Mouse (Mus musculus) kidney, postnatal 10 days (tissue): ENCODE measurements around the gene Ipcef1.
A peak's percentile ranks its signal among the peaks of the same experiment; 100 is the strongest.
"Not testable (repeated sequence)": the region's sequence is repeated elsewhere in the genome, so short reads cannot be mapped to it uniquely, and the experiment has no call there.

Experiments
- DNase-seq: peaks from one replicate; pipeline ENCODE4 v3.0.0; 2021; ENCODE audit warnings: mixed read lengths

The Ipcef1 gene

DNA sequence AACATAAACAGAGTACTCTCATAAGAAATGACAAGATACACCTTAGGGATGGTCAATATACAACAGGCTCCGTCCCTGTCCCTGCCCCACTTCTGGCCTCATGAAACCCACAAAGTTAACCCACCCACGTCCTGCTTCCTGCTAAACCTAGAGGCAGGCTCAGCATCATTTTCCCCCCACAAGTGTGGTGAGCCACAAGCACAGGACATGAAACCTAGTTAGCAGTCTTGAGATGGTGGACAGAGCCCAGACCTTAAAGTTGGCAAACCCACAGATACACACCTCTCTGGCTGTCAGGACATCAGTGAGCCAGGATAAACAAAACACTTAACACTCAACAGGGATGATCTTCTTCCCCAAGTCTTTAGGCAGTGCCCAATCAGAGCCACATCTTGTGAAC lies 95.9 kb downstream of the Ipcef1 start:
- no peak for DNase-seq

DNA sequence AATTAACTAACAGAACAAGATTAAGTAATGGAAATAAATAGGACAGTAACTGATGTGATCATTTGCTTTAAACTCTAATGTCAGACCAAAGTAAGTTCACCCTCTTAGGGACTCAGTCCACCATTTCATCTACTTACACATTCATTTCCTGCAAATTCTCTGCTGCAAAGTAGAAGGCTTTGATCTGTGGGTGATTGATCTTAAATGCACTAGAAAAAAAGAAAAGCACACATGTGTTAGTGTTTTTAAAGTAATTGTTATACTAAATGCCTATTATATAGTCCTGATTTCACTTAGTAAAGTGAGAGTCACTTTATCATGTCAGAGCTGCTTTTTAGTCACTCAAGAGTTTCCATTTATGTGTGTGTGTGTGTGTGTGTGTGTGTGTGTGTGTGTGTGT lies 97.7 kb downstream of the Ipcef1 start:
- DNase-seq, result no peak

DNA sequence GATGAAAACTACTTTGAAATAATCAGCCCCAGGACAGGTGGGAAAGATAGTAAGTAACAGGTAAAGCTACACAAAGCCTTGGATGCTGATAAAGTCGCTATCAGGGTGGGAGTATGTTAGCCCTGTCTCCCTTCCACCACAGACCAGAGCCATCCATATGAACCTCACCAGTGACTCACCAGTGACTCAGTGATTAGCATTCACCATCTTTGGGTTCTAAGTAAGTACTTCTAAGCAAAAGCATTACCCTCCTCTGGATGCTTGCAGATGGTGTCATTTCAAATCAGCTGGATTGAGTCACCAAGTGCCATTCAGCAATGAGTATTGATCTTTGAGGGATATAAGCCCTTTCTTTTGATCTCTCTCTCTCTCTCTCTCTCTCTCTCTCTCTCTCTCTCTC lies 99.2 kb downstream of the Ipcef1 start:
- DNase-seq, result no peak

DNA sequence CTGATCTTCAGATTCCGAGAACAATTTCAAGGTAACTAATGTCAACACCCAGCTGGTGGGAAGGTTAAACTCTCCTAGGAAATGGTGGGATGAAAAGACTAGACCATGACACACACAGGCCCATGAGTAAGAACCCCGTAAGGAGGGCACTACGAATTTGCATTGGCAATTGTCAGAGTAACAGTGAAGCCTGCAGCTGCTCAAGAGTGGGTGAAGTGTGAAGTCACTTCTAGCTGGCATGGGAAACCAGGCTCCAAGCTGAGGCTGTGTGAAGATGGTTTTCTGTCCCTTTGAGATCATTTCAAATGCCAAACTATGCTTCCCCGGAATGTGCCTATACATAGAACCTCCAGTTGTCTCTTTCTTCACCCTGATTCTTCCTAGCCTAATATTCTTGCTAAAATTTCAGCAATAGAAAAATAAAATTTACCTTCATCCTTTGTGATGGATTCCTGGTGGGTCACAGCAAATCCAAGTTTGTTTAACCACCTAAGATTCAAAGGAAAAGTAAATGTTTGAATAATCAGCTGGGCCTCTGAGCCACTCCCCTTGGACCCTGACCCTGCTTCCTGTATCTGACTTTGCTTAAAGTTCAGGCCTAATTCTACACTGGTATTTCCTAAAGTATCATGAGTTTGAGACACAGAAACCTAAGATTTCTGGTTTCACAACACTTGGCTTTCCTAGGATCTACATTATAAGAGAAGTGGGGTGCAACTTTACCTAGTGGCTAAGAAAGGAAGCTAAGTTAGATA lies 115.4 kb downstream of the Ipcef1 start:
- no peak for DNase-seq

DNA sequence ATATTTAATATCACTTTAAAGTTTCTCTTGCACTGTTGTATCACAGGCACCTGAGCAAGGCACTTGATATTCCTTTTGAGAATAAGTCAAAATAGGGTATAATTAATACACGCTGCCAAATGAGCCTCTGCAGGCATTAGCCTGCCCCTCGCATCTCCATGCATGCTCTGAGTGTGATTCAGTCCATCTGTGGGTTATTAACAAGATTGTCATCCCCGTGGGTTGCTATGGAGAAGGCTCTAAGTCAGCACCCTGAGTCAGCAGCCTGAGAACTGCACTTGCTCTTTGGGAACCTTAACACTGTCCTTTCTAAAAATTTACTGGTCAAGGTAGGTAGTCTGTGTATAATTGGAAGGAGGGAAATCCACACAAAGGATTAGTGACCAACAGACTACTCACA lies 117.5 kb downstream of the Ipcef1 start:
- DNase-seq, result no peak

DNA sequence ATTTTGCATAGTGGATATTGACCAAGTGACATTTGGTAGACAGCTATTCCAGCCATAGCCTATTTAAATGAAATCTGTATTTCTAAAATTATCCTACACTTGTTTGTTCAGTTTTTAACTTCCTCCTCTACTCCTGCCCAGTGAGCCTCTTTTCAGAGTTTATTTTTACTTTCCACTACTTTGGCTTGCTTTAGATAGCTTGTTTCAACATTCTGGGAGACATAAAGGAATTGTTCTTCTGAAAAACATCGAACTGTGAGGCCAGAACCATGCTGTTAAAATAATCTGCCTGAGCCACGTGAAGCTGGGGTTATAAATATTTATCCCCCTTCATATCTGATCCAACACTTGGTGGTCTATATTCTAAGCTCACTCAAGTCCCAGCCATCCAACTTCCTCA lies 121.4 kb downstream of the Ipcef1 start:
- no peak for DNase-seq

DNA sequence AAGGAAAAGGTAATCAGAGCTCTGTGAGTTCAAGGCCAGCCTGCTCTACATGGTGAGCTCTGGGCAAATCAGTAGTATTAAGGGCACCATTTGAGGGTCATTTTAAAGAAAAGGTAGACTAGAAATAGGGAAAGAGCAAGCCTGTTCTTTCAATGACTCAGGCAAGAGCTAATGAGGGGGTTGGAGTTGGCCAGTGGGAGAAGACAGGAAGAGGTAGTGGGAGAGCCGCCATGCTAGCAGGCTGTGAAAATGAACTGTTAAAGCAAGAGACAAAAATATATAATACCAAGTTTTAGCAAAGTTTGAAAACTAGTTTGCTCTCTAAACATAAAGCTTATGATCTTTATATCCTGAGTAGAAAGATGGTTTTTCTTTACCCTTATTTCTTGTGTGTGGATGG lies 121.9 kb downstream of the Ipcef1 start:
- DNase-seq, result no peak

DNA sequence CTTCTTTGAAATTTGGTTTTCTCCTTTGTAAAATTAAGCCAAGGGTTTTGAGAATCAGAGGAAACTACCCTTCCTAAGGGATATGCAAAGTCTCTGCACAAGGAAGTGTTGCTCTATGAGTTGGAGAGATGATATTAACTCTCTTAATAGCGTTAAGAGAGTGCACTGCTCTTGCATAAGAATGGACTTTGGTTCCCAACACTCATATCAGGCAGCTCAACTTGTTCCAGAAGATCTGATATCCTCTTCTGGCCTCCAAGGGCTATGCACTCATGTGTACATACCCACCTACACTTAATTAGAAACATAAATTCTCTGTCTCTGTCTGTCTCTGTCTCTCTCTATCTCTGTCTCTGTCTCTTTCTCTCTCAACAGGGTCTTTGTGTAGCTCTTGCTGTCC lies 123.4 kb downstream of the Ipcef1 start:
- no peak for DNase-seq

DNA sequence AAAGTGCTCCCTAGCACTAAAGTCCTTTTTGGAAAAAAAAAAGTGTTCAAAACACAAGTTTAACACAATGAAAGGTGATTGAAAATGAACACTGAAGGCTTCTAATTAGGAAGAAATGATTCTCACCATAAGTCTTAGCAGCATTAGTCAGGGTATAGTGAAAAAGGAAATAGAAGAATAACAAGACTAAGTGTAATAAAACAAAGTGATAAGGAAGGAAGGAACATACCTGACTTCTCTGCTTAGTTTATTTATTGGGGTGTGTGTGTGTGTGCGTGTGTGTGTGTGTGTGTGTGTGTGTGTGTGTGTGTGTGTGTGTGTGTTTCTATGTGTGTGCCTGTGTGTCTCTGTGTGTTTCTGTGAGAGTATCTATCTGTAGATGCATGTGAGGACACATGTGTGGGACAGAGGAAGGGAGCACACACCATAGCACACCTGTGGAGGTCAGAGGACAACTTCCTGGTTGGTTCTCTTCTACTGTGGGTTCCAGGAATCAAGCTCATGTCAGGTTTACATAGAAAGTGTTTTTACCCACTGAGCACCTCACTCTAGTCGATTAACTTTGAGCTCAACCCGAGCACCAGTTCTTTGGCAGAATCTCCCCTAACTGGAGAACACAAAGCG lies 124.6 kb downstream of the Ipcef1 start:
- no peak for DNase-seq

DNA sequence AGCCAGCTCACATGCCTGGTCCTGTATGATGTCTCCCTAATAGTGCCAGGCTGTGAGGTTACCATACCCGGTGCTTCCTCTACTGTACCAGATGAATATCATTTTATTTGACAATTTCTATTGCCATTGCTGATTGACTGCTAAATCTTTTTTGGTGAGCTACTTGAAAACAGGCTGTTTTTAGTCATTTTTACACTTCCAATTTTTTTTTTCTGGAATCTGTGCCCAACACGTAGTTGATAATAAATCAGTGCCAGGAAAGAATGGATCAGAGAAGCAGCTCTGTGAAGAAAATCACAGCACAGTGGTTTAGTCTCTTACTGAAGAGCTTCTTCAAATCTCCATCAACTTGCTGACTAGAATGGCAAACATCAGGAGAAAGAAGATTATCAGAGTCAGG lies 125.6 kb downstream of the Ipcef1 start:
- no peak for DNase-seq

DNA sequence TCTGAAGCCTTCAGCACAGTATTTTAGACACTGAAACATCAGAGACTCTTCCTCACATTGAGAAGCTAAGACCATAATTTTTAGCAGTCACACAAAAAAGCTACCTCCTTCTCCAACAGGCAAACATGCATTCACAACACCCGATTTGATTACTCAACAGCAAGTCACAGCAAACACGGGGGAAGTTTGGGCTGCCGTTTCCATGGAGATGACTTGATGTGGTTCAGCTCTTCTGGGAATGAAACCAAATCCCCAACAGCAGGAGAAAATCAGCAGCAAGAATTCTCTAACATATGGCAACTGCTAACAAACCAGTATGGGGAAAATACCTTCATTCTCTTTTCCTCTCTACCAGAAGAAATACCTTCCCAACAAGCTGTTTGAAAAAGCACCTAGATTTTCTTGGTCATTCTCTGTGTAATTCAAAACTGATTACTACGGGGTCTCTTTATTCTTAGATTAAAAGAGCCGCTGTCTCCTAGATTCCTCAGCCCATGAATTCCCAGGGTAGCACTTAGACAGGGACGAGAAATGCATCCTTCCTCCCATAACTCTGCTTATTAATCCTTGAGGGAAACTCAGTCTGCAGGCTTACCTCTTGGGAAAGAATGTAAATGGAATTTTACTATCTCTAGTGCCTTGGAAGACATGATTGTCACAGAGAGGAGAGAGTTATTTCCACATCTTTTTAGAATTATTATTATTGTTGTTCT lies 135.6 kb downstream of the Ipcef1 start:
- DNase-seq, result peak; percentile 64

DNA sequence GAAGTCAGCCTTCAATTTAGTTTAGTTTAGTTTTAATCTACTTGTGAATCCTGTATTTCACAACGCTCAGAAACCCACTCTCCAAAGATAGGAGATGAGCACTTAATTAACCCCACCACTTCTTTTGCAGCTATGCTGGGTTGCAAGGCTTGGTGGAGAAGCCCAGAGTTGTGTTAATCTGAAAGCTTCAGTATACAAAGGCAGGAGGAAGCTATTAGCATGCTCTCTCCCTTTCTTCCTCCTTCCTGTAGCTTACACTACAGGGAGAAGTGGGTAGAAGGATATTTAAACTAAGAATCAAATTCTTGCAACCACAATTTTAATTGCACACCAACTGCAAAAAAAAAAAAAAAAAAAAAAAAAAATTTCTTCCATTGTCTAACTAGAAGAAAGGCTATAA lies 136.3 kb downstream of the Ipcef1 start:
- no peak for DNase-seq

DNA sequence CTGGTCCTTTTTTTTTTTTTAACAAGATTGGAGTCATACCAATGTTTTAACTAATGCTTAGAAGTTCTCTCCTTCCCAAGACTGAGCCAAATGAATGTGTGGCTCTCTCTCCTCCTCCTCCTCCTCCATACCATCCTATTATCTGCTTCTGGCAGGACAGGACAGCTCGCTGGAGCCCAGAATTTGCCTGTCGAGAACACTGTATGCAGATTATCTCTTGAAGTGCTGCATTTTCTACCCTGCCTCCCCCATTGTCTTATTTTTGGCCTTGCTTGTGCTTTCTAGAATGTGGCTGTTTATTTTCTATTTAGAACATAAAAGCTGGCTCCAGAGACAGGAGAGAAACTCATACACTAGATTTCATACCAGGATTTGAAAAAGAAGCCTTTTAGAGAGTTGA lies 142.5 kb downstream of the Ipcef1 start:
- no peak for DNase-seq

DNA sequence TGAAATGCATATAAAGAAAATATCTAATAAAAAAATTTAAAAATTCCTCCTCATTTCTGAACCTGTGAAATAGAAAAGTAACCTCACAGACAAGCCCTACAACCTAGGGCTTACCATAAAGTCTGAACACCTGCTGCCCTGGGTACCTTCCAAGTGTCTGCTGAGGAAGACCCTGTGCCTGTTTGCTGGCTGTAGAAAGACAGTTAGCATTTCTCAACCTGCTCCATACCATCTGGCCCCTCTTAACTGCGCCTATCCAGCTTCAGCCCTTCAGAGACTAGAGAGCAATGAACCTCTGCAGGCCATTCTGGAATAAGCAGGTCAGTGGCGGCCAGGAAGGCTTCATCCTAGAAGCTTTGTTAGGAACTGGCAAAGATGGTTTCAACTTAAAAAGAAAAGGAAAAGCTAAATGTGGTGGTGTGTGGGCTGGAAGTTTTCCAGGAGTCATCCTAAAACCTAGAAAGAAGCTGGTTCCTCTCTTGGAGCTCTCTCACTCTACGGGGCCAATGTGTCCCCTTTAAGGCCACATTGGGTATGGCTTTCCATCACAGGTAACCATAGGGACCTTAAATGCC lies 150.4 kb downstream of the Ipcef1 start:
- DNase-seq, result no peak

DNA sequence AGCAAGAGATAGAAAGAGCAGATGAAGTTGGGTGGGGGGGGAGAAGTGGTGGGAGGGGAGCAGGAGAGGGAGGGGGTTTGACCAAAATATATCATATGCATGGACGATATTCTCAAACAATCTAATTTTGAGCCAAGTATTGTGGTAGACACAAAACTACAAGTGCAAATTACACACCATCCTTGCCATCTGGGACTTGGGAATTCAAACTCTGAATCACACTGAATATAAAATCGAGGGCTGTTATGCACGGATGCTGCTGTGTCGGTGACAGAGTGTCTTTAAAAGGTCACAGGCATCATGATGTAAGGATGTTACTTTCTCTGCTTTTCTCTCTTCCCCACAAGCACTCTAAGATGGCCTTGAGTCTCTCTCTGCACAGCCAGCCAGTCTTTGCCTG lies 152.2 kb downstream of the Ipcef1 start:
- DNase-seq, result no peak

DNA sequence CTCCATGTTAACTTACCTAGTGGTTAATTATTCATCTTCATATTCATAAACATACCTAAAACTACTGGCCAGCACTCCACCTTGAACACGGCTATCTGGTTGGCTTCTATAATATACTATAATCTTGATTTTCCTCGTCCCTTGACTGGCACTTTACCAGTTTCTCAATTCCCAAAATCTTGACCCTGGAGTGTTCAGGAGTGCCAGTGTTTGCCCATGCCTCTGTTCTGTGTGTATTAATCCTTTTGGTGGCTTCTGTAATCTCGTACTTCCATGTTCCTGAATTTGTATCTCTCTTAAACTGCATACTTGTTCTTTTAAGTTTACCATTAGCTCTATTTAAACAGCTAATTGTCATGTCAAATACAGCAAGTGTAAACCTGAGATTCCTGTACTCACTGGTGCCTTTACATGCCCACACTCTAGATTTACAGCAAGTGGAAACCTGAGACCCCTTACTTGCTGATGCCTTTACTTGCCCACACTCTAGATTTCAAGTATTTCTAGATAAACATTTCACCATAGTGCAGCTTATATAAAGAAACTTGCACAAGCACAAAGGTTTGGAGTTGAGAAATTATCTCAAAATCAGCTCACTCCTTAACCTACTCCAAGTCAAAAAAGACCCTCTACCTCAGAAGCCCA lies 155.5 kb downstream of the Ipcef1 start:
- no peak for DNase-seq

DNA sequence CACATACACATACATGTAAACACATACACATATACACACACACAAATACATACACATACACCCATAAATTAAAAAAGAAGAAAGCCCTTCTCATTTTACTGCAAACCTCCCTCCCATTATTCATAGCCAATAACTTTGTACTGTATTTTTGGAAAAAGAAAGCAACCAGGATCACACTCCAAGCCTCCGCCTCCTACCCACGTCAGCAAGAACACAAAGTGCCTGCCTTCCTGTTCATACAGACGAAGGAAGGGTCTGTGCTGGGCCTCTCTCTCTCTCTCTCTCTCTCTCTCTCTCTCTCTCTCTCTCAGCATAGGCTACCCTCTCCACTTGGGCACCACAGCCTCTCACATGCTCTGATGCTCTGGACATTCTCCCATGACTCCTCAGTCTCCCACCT lies 156.5 kb downstream of the Ipcef1 start:
- no peak for DNase-seq

DNA sequence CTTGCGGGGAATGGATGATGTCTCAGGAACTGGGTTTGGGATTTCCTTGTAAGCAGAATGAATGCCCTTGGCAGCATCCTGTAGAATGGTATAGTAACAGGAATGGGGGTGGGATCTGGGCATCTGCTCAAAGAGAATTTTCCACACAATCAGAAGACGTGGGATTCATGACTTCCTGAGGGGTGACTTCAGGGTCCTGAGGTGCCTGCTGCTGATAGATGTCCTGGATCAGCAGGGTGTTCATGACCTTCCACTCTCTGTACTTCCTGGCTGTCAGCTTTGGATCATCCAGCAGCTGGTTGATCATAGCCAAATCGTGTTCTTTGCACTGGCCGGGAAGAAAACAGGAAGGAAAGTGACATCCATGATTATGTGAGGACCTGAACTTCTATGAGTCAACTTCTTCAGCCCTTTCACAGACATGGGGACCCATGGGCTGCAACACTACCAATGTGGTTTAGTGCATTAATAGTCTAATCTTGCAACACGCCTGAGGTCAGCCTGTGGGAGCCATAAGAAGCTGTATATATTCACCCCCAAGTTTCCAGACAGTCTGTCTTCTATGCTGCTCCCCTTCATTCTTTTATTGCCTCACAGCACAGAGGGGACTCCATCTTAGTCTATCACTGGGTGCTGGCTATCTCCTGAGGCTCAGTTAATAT lies 161.8 kb downstream of the Ipcef1 start:
- peak; percentile 23 for DNase-seq

DNA sequence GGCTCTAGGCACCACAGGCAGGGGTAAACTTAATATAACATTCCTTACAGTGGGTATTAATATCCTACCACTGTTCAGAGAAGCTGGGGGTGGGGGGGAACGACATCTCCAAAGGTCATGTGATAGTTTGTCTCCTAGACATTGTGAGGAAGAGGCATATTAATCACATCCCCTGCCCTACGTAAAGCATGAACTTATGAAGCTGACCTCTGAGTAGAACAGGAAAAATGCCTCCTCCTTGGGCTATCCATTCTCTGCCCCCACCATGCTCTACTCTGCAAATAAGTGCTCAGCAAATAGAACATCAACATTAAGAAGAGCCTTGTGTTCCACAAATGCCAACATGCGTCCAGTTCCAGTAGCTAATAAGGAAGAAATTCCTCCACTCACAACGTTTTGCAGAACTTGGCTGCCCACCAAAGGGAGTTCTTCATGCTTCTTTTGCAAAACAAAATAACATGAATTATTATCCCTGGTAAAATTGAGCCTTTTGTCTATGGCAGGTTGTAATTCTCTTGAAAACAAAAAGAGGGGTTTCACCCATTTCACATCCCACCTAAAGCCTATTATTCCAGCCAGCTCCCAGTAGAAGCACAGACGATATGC lies 162.5 kb downstream of the Ipcef1 start:
- peak; percentile 44 for DNase-seq

DNA sequence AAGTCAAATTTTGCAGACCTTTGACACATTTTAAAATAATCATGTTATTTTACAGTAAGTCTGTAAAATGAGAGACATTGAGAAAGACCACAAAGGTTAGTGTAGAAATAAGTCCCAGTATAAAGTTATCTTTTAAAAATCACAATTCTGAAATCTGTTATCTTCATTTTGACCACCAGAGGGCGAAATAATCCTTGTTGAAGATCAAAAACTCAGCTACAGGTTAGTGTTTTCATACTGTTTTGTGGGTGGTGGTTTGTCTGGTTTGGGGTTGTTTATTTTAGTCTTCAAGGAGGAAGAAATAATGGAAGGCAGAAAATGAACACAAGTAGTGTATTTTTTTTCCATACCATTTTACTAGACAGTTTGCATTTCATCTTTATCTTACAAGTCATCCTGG lies 166.8 kb downstream of the Ipcef1 start:
- DNase-seq, result no peak

DNA sequence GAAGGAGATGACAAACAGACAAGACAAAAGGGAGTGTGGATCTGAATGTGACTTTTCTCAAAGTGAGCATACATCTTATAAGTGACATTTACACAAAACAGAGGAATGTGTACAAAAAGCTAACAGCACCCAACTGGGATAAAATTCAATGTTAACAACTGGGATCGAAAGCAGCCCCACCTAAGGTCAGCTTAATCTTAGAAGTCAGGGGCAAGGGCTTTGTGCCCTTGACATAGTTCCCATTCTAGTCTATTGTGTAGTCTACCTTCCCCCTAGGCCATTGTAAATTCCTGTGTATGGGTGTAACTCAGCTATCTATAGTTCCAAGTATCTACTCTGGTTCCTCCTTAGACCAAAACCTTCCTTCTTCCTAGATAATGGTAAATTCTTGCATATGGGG lies 170.2 kb downstream of the Ipcef1 start:
- DNase-seq, result not testable (repeated sequence)

DNA sequence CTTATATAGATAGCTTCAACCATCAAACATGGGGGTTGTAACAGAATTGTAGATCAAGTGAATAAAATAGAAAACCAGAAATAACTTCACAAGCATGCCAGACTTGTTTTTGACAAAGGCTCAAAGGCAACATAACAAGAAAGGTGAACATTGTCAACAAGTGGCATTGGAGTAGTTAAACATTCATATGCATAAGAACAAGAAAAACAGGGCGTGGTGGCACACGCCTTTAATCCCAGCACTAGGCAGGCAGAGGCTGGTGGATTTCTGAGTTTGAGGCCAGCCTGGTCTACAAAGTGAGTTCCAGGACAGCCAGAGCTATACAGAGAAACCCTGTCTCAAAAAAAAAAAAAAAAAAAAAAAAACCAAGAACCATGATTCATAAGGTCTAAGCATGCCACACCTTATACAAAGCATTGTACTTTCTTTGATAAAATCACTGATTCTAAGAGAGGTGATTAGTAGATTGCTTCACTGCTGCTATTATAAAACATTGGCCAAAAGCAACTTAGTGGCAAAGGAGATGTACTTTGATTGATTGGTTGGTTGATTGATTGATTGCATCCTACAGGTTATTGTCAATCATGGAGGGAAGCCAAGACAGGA lies 173.9 kb downstream of the Ipcef1 start:
- no peak for DNase-seq
